Comparison of ENCODE assay signal across 9 mouse cellular contexts in genomic region chr4:58985157-58985648, GRCm38 (mm10). TPM values are rescaled to one million over a fixed set of nuclear protein-coding genes. Genes with fewer than 3 reads are reported as not detected.
DNase-seq lines count a peak whose midpoint lies in the region; ATAC-seq and TF ChIP-seq lines count a peak whose summit lies in the region.
"Had no signal": no experiment of that assay in that cellular context is flagged by ENCODE, and none has a peak within 500 bp of the region (broad histone marks: within the 10 kb centered on the region; RNA-seq: fewer than 3 reads in every experiment).

No protein-coding gene starts in this region.

- TF ChIP-seq EP300 in heart, adult 2 months (IDR thresholded peaks at IDR 0.05; ENCODE audit: insufficient read depth, low read depth, low read length), result 0 out of 2 replicates have a peak, but pooled peaks have one; percentile 41
- no peak for TF ChIP-seq EP300 in liver, postnatal 0 days (IDR thresholded peaks at IDR 0.05; ENCODE audit: low read depth)

- peak; percentile 75 for DNase-seq in CD4-positive helper T cell, adult 2 months (ENCODE audit: low read depth, low spot score)
- peak; percentile 80 to 95 for DNase-seq in adrenal gland, adult (ENCODE audit: inconsistent age in 2 of 2, low spot score in 1 of 2)
- peak; percentile 90 for DNase-seq in embryo, embryonic 10.5 days (ENCODE audit: low spot score)
- peak; percentile 74 to 86 for DNase-seq in heart, adult 2 months
- DNase-seq in kidney, postnatal 4 days, result peak; percentile 89 to 90
- peak; percentile 87 for DNase-seq in liver, postnatal 0 days
- DNase-seq in ovary, postnatal 10 days (ENCODE audit: low spot score), result peak; percentile 67
- DNase-seq in thymus, postnatal 0 days (ENCODE audit: low spot score), result peak; percentile 78

- H3K79me2 ChIP-seq in heart, adult 2 months (replicated peaks; ENCODE audit: control insufficient read depth, insufficient read depth, low read length), result no peaks in the 10 kb centered on the region

- intact Hi-C loops in heart, adult 2 months (cut with DNase I), result loop anchor here (1.0 to 5.0 kb wide), 3 partner anchors 14 to 202 kb away; partner anchors contain the start of genes Gng10 and Ugcg

- no peak overlapping the region for H3K27ac ChIP-seq in heart, adult 2 months
- no peak overlapping the region for H3K27ac ChIP-seq in liver, postnatal 0 days (ENCODE audit: low read depth)
- H3K27ac ChIP-seq: heart, embryonic 13.5 days had no signal

- TF ChIP-seq CTCF in heart, adult 2 months (IDR thresholded peaks at IDR 0.05), result peak; percentile 99
- peak; percentile 92 for TF ChIP-seq CTCF in liver, postnatal 0 days (IDR thresholded peaks at IDR 0.05; ENCODE audit: low read depth)

- H3K27me3 ChIP-seq in heart, adult 2 months (ENCODE audit: control insufficient read depth, insufficient read depth, low read length), result no peaks in the 10 kb centered on the region
- H3K27me3 ChIP-seq in liver, postnatal 0 days (ENCODE audit: insufficient read depth, low read length), result no peaks in the 10 kb centered on the region

- no peaks in the 10 kb centered on the region for H3K9me3 ChIP-seq in liver, postnatal 0 days (ENCODE audit: low read length)
- H3K9me3 ChIP-seq: heart, embryonic 13.5 days had no signal

- WGBS in heart, adult 2 months, result 6% methylated on average over 7 of the region's 7 CpGs
- 8% methylated on average over 7 of the region's 7 CpGs for WGBS in liver, postnatal 0 days (ENCODE audit: insufficient replicate concordance)

- peak overlapping the region; percentile 11; the same call in 1 of the 2 replicates for H3K4me2 ChIP-seq in liver, postnatal 0 days (ENCODE audit: low read depth, low read length)

- TF ChIP-seq POLR2A in heart, adult 2 months (IDR thresholded peaks at IDR 0.05; ENCODE audit: insufficient read depth, low read depth, low read length), result no peak

- no peaks in the 10 kb centered on the region for H3K36me3 ChIP-seq in heart, adult 2 months (ENCODE audit: control insufficient read depth, insufficient read depth, low read length)
- 0 out of 2 replicates have a peak, but pooled peaks cover 5% of the 10 kb centered on the region for H3K36me3 ChIP-seq in liver, postnatal 0 days (replicated peaks; ENCODE audit: insufficient read depth, low read length)
- H3K36me3 ChIP-seq: heart, embryonic 13.5 days had no signal

- peak; percentile 28 for ATAC-seq in liver, postnatal 0 days

- no peak overlapping the region for H3K4me3 ChIP-seq in heart, adult 2 months
- H3K4me3 ChIP-seq in liver, postnatal 0 days (ENCODE audit: low read depth, low read length), result no peak overlapping the region
- H3K4me3 ChIP-seq: heart, embryonic 13.5 days had no signal

- H3K4me1 ChIP-seq in heart, adult 2 months (ENCODE audit: control insufficient read depth, insufficient read depth, low read length), result peaks cover 1% of the 10 kb centered on the region; the same call in 1 of the 2 replicates
- peaks cover 15% of the 10 kb centered on the region for H3K4me1 ChIP-seq in liver, postnatal 0 days (ENCODE audit: insufficient read depth)

- H3K9ac ChIP-seq in heart, adult 2 months (ENCODE audit: low read depth, low read length), result no peak overlapping the region
- no peak overlapping the region for H3K9ac ChIP-seq in liver, postnatal 0 days (replicated peaks)
- H3K9ac ChIP-seq: heart, embryonic 13.5 days had no signal

RNA-seq across cellular contexts. Expression of gene Ptgr1, which starts 1.7 kb away (rescaled TPM):
- total RNA-seq in heart, adult 2 months (2021), result 1 to 10 TPM; 3.0 to 3.1 TPM
- 1.6 and 2.7 TPM in 2 replicates for polyA plus RNA-seq in heart, adult 2 months (2012; rRNA removed)
- polyA plus RNA-seq in liver, postnatal 0 days (2015; fragmentation: Nextera tagmentation; extraction: Ambion mirVana), result 6.4 and 6.8 TPM in 2 replicates
- 14.4 and 14.6 TPM in 2 replicates for polyA plus RNA-seq in thymus, postnatal 0 days (2015; fragmentation: Nextera tagmentation; extraction: Ambion mirVana)

RNA-seq across cellular contexts. Expression of gene Dnajc25, which starts 9.7 kb away (rescaled TPM):
- total RNA-seq in heart, adult 2 months (2021), result 10 to 100 TPM; 18.1 to 22.1 TPM
- 5.3 and 7.8 TPM in 2 replicates for polyA plus RNA-seq in heart, adult 2 months (2012; rRNA removed)
- polyA plus RNA-seq in liver, postnatal 0 days (2015; fragmentation: Nextera tagmentation; extraction: Ambion mirVana), result 12.5 and 13.8 TPM in 2 replicates
- polyA plus RNA-seq in thymus, postnatal 0 days (2015; fragmentation: Nextera tagmentation; extraction: Ambion mirVana), result 5.7 and 6.9 TPM in 2 replicates

RNA-seq across cellular contexts. Expression of gene Gm20503, which starts 17.8 kb away (rescaled TPM):
- total RNA-seq in heart, adult 2 months (2021), result 1 to 10 TPM; 5.7 TPM
- not detected in 2 replicates for polyA plus RNA-seq in heart, adult 2 months (2012; rRNA removed)
- polyA plus RNA-seq in liver, postnatal 0 days (2015; fragmentation: Nextera tagmentation; extraction: Ambion mirVana), result 17.6 and 17.7 TPM in 2 replicates
- 8.4 and 12.0 TPM in 2 replicates for polyA plus RNA-seq in thymus, postnatal 0 days (2015; fragmentation: Nextera tagmentation; extraction: Ambion mirVana)

RNA-seq across cellular contexts. Expression of gene Zkscan16, which starts 41.8 kb away (rescaled TPM):
- under 1 TPM in 1 of 2 experiments, not detected in 1; 0.14 TPM for total RNA-seq in heart, adult 2 months (2021)
- polyA plus RNA-seq in heart, adult 2 months (2012; rRNA removed), result 0.09 TPM in 1 of 2 replicates, not detected in the other
- polyA plus RNA-seq in liver, postnatal 0 days (2015; fragmentation: Nextera tagmentation; extraction: Ambion mirVana), result 0.06 TPM in 1 of 2 replicates, not detected in the other
- 0.07 TPM in 1 of 2 replicates, not detected in the other for polyA plus RNA-seq in thymus, postnatal 0 days (2015; fragmentation: Nextera tagmentation; extraction: Ambion mirVana)

RNA-seq across cellular contexts. Expression of gene Gng10, which starts 49.7 kb away (rescaled TPM):
- total RNA-seq in heart, adult 2 months (2021), result 10 to 100 TPM; 13.6 TPM
- polyA plus RNA-seq in heart, adult 2 months (2012; rRNA removed), result 10.4 and 14.3 TPM in 2 replicates
- polyA plus RNA-seq in liver, postnatal 0 days (2015; fragmentation: Nextera tagmentation; extraction: Ambion mirVana), result 16.0 and 16.2 TPM in 2 replicates
- 124 and 128 TPM in 2 replicates for polyA plus RNA-seq in thymus, postnatal 0 days (2015; fragmentation: Nextera tagmentation; extraction: Ambion mirVana)
